Mouse (Mus musculus) spleen, adult 2 months (tissue): ENCODE results near the gene Gm11077.

Source experiments
- CTCF ChIP-seq: fragments of 200-500 bp; IDR thresholded peaks from 2 replicates; pipeline ENCODE4 v1.5.1; 2011; ENCODE audit warnings: mild to moderate bottlenecking, inconsistent platforms; ENCODE audit not compliant: insufficient read depth, insufficient read length, insufficient replicate concordance; ENCODE audit errors: extremely low read depth
- POLR2A ChIP-seq: fragments of 200-500 bp; IDR thresholded peaks from 2 replicates; pipeline ENCODE4 v1.6.1; 2011; ENCODE audit warnings: low read depth, low read length, inconsistent platforms

- no peak for TF ChIP-seq CTCF
- no peak for TF ChIP-seq POLR2A
These were observed 24.0 kb upstream of the Gm11077 start for GRCm38 (mm10) chr6:140705132-140705531.
